Mouse (Mus musculus) hindbrain, embryonic 16.5 days (tissue): ENCODE measurements around the gene Mettl2. TPM values are rescaled to one million over a fixed set of nuclear protein-coding genes. Genes with fewer than 3 reads are reported as not detected.

Experiments
- ATAC-seq: fragments of 200-750 bp; cut with Nextera tagmentation; 2 replicates; pipeline ENCODE4 v1.8.0; 2017; ENCODE audit warnings: moderate TSS enrichment, moderate library complexity
- H3K27ac ChIP-seq: fragments of 300-500 bp; sonication (generic); 2 replicates; pipeline ENCODE4 v1.5.1; 2014; ENCODE audit warnings: low read depth, mild to moderate bottlenecking, control low read depth, low read length, moderate library complexity
- H3K27me3 ChIP-seq: fragments of 300-500 bp; sonication (generic); replicated peaks from 2 replicates; pipeline ENCODE4 v1.6.1; 2014; ENCODE audit warnings: low read length; ENCODE audit not compliant: control insufficient read depth, insufficient read depth
- H3K36me3 ChIP-seq: fragments of 300-500 bp; sonication (generic); 2 replicates; pipeline ENCODE4 v1.6.1; 2014; ENCODE audit warnings: mild to moderate bottlenecking, low read length, moderate library complexity, mixed read lengths; ENCODE audit not compliant: control insufficient read depth, insufficient read depth
- H3K4me1 ChIP-seq: fragments of 300-500 bp; sonication (generic); 2 replicates; pipeline ENCODE4 v1.6.1; 2014; ENCODE audit warnings: low read depth, low read length; ENCODE audit not compliant: control insufficient read depth, insufficient read depth
- H3K4me2 ChIP-seq: fragments of 300-500 bp; sonication (generic); 2 replicates; pipeline ENCODE4 v1.6.1; 2014; ENCODE audit warnings: mild to moderate bottlenecking, low read length, control low read depth, moderate library complexity
- H3K4me3 ChIP-seq: fragments of 300-500 bp; sonication (generic); 2 replicates; pipeline ENCODE4 v1.5.1; 2014; ENCODE audit warnings: mild to moderate bottlenecking, low read length, control low read depth, moderate library complexity
- H3K9ac ChIP-seq: fragments of 300-500 bp; sonication (generic); 2 replicates; pipeline ENCODE4 v1.6.1; 2014; ENCODE audit warnings: low read depth, mild to moderate bottlenecking, control low read depth, low read length, moderate library complexity
- H3K9me3 ChIP-seq: fragments of 300-500 bp; sonication (generic); 2 replicates; pipeline ENCODE4 v1.6.1; 2014; ENCODE audit warnings: mild to moderate bottlenecking, low read length, moderate library complexity; ENCODE audit not compliant: control insufficient read depth
- WGBS: fragments of 180-500 bp; shearing (Covaris S2); extraction: QIAGEN DNeasy Blood & Tissue Kit; methylation state at CpG from one replicate; pipeline ENCODE4 v1.1.7; 2014; 5-methylcytosine and 5-hydroxymethylcytosine counted together
- polyA plus RNA-seq: library from polyadenylated mRNA; unstranded; fragments of >200 nt; fragmentation: Nextera tagmentation; extraction: Ambion mirVana; gene quantifications from 2 replicates; pipeline ENCODE4 v1.2.1, GENCODE M21; 2015

The Mettl2 gene
- polyA plus RNA-seq, 1 experiment from 2014 or later, result 31.2 TPM

DNA sequence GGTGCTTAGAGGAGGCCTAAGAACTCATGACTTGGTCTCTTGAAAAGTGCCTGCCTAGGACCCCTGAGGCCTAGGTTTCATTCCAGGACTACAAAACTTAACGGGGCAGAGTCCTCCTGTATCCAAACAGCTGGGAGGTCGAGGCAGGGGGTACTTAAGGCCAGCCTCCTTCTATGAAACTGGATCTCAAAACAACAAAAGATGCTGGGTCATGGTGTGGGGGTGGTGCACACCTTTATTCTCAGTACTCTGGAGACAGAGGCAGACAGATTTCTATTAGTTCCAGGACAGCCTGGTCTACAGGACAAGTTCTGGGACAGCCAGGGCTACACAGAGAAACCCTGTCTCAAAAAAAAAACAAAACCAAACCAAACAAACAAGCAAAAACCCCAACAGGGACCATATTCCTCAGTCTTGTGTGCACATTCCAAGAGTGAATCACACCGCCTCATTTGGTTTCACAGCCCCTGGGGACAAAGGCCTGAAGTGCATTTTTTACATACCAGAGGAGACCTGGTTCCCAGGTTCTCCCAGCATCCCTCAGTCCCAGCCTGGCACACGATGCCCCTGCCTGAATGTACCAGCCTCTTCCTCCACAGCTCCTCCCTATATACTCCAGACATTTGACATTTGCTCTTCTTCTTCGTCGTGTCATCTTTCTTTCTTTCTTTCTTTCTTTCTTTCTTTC, 33.6 kb downstream of the Mettl2 start:
- peaks cover 5% of the 10 kb centered on the region for H3K9me3 ChIP-seq
- no peak for ATAC-seq
- no peak overlapping the region for H3K27ac ChIP-seq
- no peaks in the 10 kb centered on the region for H3K4me1 ChIP-seq
- H3K36me3 ChIP-seq, result no peaks in the 10 kb centered on the region
- H3K4me2 ChIP-seq, result no peak overlapping the region
- H3K27me3 ChIP-seq, result no peaks in the 10 kb centered on the region; the same call in 1 of the 2 replicates
- no peak overlapping the region for H3K9ac ChIP-seq
- H3K4me3 ChIP-seq, result no peak overlapping the region
- 60% methylated on average over 6 of the region's 6 CpGs for WGBS

DNA sequence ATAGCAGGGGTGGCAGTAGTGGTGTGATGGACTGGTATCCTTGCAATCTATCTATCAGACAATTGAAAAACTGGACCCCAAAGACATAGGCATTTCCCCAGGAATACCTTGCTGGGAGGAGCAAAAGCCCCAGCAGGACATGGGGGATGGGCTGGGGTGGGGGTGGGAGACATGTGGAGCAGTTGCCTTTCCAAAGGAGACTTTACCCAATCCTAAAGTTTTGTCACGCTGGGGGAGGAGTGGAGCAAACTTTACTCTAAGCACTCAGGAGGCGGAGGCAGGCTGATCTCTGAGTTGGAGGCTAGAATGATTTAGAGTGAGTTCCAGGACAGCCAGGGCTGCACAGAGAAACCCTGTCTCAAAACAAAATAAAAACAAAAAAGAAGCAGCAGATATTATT, 35.2 kb downstream of the Mettl2 start:
- no peaks in the 10 kb centered on the region for H3K4me1 ChIP-seq
- H3K4me2 ChIP-seq, result no peak overlapping the region
- no peak overlapping the region for H3K27ac ChIP-seq
- peaks cover 15% of the 10 kb centered on the region for H3K9me3 ChIP-seq
- no peak for ATAC-seq
- no peak overlapping the region for H3K9ac ChIP-seq
- H3K27me3 ChIP-seq, result no peaks in the 10 kb centered on the region; the same call in 1 of the 2 replicates
- WGBS, result 87% methylated on average over 2 of the region's 2 CpGs
- no peak overlapping the region for H3K4me3 ChIP-seq
- H3K36me3 ChIP-seq, result no peaks in the 10 kb centered on the region

DNA sequence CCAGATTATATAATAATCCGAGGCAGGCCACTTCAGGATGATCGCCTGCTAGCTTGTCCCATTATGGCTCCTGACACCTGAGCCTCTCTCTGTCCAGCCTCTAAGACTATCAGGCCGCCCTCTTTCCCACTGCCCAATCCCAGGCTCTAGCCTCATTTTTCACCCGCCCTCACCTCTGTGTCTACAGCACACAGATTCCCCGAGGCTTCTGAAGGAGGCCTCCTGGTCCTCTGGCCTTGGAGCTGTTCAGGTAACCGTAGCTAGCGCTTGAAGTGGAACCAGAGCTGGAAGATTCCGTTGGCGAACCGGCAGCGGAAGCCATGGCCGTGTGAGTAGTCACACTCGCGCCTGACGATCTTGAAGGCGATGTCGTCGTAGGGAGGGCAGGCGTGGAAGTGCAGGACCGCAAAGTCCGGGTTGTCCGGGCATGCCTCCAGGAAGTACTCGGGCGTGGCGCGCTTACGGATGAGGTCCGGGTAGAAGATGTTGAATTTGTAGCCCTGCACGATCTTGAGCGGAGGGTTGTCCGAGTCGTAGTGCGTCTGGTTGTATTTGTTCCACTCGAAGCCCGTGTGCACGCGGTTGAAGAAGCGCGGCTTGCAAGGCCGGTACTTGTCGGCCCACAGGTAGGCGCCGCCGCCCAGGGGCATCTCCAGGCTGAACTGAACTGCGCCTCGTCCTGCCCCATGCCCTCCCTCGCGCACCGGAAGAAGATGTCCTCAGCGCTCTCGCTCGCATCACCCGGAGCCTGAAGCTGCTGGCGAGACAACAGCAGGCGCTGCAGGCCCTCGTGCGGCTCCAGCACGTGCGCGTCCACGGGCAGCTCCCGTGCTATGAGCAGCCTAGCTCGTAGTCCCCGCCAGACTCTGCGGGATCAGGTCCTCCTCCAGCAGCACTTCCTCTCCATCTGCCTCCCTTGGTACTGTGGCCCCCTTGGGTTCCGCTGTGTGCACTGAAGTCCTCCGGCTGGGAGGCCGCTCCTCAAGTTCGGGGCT, 38.6 kb downstream of the Mettl2 start:
- 82% methylated on average over 69 of the region's 69 CpGs for WGBS
- H3K4me3 ChIP-seq, result no peak overlapping the region
- no peak overlapping the region for H3K27ac ChIP-seq
- no peaks in the 10 kb centered on the region for H3K36me3 ChIP-seq
- H3K4me2 ChIP-seq, result no peak overlapping the region
- H3K4me1 ChIP-seq, result no peaks in the 10 kb centered on the region
- H3K27me3 ChIP-seq, result no peaks in the 10 kb centered on the region; the same call in 1 of the 2 replicates
- ATAC-seq, result no peak
- H3K9me3 ChIP-seq, result peaks cover 15% of the 10 kb centered on the region
- H3K9ac ChIP-seq, result no peak overlapping the region

DNA sequence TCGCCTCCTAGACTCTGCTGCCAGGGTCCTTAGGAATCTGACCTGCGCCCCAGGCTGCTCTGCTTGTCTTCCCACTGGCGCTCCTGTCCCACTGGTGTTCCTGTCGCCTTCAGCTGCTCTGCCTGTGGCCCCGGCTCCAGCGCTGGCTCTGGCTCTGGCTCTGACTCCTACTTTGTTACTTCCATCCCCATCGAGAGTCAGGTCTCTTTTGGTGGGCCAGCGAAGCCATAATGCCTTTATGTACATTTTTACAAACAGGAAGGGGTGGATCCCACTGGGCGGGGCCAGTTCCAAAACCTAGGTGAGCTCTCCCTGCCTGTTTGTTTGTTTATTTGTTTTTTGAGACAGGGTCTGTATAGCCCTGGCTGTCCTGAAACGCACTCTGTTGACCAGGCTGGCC, 40.6 kb downstream of the Mettl2 start:
- Histone ChIP-seq H3K4me3 (no peak overlapping the region), H3K36me3 (no peaks in the 10 kb centered on the region), H3K9ac (no peak overlapping the region), H3K9me3 (peaks cover 15% of the 10 kb centered on the region), H3K27me3 (no peaks in the 10 kb centered on the region), H3K4me2 (no peak overlapping the region), H3K27ac (no peak overlapping the region), H3K4me1 (no peaks in the 10 kb centered on the region)
- 92% methylated on average over 10 of the region's 10 CpGs for WGBS
- ATAC-seq, result no peak

DNA sequence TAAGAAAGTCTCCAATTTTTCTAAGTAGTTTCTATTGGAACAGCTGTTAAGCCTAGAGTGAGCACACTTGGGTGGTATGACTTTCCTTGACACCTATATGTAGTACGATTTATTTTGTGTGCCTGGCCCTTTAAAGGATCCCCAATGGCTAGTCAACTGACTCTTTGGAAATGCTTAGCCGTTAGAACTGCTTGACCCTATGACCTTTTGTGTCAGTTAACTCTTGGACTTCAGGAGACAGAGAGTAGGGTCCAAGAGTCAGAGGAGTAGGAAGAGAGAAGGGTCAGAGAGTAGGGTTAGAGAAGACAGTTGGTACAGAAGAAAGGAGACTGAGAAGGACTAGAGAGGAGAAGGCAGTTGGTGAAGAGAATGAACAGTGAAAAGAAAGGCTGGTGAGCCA, 52.3 kb downstream of the Mettl2 start, which contains the start of gene Tlk2:
Gene Tlk2, plus strand, starts transcription at position 292 of the 400 bp plus-strand sequence.
- WGBS, result 41% methylated on average over 2 of the region's 2 CpGs
- no peaks in the 10 kb centered on the region for H3K27me3 ChIP-seq
- H3K27ac ChIP-seq, result no peak within 1 kb of the TSS
- no peaks in the 10 kb centered on the region for H3K36me3 ChIP-seq
- H3K9me3 ChIP-seq, result no peaks in the 10 kb centered on the region
- no peak within 1 kb of the TSS for H3K9ac ChIP-seq
- ATAC-seq, result no peak
- H3K4me1 ChIP-seq, result peaks cover 19% of the 10 kb centered on the region
- peak within 1 kb of the TSS; percentile 95 for H3K4me2 ChIP-seq
- no peak within 1 kb of the TSS for H3K4me3 ChIP-seq

DNA sequence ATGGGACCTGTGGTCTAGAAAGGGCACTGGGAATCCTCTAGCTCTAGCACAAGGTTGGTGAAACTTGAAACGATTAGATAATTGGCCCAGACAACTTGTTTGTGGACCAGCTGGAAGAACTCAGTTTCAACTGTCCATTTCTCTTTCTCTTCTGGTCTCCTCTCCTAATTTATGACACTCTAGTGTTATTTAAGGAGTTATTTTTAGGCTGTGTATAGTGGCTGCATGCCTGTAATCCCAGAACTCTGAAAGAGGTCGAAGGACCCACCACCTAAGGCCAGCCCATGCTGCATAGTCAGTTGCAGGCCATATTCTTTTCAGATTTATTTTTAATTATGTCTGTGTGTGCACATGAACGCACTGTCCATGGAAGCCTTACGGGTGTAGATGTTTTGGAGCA, 53.3 kb downstream of the Mettl2 start:
- Histone ChIP-seq H3K9ac (no peak overlapping the region), H3K36me3 (peaks cover 4% of the 10 kb centered on the region; the same call in 1 of the 2 replicates), H3K4me2 (peak overlapping the region; percentile 95), H3K4me3 (no peak overlapping the region), H3K4me1 (peaks cover 19% of the 10 kb centered on the region), H3K27ac (no peak overlapping the region), H3K9me3 (no peaks in the 10 kb centered on the region), H3K27me3 (no peaks in the 10 kb centered on the region)
- ATAC-seq, result no peak
- 70% methylated on average over 4 of the region's 4 CpGs for WGBS

DNA sequence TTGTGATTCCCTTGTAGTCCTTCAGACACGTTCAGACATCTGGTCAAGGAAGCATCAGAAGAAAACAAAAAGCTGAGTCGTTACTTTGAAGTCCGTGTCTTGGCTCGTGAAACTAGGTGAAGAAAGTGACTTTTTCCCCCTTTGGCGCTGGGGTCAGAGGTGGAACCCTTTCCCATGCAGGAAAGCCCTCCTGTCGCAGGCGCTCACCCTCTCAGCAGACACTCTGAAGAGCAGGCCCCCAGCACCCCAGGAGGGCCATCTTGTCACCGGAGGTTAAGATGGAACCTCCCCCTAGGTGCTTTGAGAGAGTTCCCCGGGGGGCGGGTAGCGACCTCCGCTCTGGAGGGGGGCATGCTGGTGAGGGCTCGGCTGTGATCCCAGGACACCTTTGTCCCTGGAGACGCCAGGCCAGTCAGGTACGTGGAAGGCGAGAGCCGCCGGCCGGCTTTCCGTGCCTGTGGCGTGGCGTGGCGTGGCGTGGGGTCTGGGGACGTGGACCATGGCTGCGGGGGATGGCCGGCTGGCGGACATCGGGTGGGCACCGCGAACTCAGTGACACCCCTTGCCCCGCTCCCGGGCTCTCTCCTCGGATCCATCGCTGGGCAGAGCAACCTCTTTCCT, 54.4 kb downstream of the Mettl2 start:
- no peaks in the 10 kb centered on the region for H3K27me3 ChIP-seq
- H3K9ac ChIP-seq, result peak overlapping the region; percentile 98
- H3K4me3 ChIP-seq, result peak overlapping the region; percentile 97
- H3K27ac ChIP-seq, result peak overlapping the region; percentile 93
- WGBS, result 1% methylated on average over 26 of the region's 35 CpGs
- H3K4me2 ChIP-seq, result peak overlapping the region; percentile 95
- no peaks in the 10 kb centered on the region for H3K9me3 ChIP-seq
- ATAC-seq, result peak; percentile 8; the same call in 1 of the 2 replicates
- H3K36me3 ChIP-seq, result peaks cover 9% of the 10 kb centered on the region; the same call in 1 of the 2 replicates
- peaks cover 19% of the 10 kb centered on the region for H3K4me1 ChIP-seq

DNA sequence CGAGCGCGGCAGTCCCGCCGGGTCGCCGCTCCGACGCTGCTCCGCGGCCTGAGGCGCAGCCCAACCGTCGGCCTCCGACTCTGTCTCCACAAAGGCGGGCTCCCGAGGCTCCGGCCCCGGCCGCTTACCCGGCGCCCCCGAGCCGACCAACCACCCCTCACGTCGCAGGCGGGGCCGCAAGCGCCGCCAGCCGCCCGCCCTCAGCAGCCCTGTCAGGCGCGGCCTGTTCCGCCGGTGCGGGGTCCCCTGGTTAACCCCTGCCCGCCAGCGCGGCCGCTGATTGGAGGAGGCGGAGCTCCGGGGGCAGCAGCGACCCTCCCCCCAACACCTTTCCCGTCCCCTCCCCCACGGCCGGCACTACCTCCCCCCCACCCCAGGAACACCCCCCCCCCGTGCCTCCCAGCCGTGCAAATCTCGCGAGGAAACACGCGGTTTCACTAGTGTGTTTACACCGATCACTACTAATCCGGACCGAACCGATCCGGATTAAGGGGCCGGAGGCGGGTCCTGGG, 55.0 kb downstream of the Mettl2 start:
- WGBS, result under 1% methylated on average over 50 of the region's 60 CpGs
- peak overlapping the region; percentile 95 for H3K4me2 ChIP-seq
- ATAC-seq, result peak; percentile 97
- H3K9ac ChIP-seq, result peak overlapping the region; percentile 98
- peaks cover 19% of the 10 kb centered on the region for H3K4me1 ChIP-seq
- peak overlapping the region; percentile 97 for H3K4me3 ChIP-seq
- peak overlapping the region; percentile 93 for H3K27ac ChIP-seq
- no peaks in the 10 kb centered on the region for H3K27me3 ChIP-seq
- H3K9me3 ChIP-seq, result no peaks in the 10 kb centered on the region
- peaks cover 9% of the 10 kb centered on the region; the same call in 1 of the 2 replicates for H3K36me3 ChIP-seq
